Mouse (Mus musculus) kidney, postnatal 14 days (tissue): ENCODE data around the gene 1700066M21Rik.

Source experiments
- DNase-seq: peaks from one replicate; pipeline ENCODE4 v3.0.0; 2022; ENCODE audit warnings: mixed read lengths

The 1700066M21Rik gene

GRCm38 (mm10) chr1:57377376-57378341 is at the start of gene 1700066M21Rik:
TSS of gene 1700066M21Rik (plus strand) at chr1:57377620.
- peak; percentile 97 for DNase-seq

DNA sequence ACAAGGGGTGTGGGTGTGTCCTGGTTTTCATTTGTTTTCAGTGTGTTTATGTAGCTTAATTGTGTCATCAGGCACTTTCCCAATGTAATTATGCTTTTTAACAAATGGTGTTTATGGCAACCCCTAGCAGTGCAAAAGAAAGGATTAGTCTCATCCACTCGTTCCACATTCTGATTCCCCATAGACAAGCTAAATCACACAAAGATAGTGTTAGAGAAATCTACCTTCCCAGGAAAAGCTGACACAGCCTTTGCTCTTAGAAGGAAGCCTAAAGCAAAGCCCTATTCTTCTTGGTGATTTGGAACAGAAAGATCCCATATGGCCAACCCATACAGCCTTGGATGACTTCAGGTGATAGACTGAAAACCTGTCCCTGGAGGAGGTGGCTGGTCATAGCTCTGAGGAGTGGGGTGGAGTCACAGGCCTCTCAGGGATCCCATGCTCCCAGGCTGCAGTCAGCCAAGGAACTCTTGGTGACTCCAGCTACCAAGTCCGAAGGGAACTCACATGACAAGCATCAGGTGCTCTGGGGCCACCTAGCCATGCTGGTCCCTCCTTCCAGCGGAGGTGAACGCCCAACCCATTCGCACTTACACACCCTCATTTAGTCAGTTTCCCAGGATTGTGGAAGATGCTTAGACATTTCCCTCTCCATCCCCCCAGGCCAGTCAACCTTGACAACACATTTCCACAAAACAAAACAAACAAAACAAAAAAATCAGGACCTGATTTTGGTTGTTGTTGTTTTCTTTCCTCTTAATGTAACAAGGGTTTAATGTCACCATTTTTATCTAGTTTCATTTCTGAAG is 47.9 kb upstream of the 1700066M21Rik start:
- no peak for DNase-seq

DNA sequence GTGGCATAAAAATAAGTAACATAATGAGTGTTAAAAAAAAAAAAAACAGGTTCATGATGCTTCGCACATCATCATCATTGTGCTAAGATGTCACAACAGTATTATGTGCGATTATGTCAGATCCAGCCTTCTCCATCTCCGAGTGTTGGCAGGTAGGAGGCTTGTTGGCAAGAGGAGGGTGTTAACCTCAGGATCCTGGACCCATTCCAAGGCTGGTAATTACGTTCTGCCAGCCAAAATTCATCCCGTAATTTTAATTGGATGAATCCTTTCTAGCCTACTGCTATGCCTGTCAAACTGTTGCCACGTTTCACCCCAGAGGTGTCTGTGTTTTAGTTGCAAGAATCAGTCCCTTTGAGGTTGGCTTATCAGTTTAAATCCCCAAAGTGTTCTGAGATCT is 47.2 kb upstream of the 1700066M21Rik start:
- no peak for DNase-seq

GRCm38 (mm10) chr1:57332040-57332439 is 45.4 kb upstream of the 1700066M21Rik start:
- DNase-seq: no peak

- DNase-seq: peak; percentile 34
Observed at GRCm38 (mm10) chr1:57333550-57334213, 43.7 kb upstream of the 1700066M21Rik start.

DNA sequence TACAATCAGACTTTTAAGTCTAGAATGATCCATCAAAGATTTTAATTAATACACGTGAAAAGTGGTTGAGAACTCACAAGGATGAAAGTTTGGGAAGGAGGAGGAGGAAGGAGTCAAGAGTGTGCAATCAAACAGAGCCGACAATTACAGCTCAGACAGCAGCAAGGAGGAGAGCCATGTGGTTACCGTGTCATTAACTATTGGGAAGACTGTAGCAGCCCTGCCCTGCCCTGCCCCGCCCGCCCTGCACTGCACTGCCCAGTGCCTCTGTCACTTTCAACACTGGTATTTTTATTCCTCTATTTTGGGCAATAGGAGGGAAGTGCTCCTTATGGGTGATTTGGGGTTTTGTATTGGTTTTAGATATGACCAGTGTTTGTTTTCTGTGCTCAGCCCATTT is 42.2 kb upstream of the 1700066M21Rik start:
- no peak for DNase-seq

GRCm38 (mm10) chr1:57339156-57339796 is 38.1 kb upstream of the 1700066M21Rik start:
- no peak for DNase-seq

- DNase-seq: no peak
Observed at GRCm38 (mm10) chr1:57341197-57341596, 36.2 kb upstream of the 1700066M21Rik start.

DNA sequence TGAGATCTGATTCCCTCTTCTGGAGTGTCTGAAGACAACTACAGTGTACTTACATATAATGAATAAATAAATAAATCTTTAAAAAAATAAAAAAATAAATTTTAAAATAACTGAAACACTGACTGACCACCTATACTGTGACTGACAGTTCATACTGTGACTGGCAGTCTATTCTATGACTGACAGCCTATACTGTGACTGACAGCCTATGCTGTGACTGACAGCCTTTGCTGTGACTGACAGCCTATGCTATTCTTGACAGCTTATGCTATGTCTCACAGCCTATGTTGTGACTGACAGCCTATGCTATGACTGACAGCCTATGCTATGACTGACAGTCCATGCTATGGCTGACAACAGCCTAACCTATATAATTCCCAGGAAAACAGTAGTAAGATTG is 29.9 kb upstream of the 1700066M21Rik start:
- no peak for DNase-seq

GRCm38 (mm10) chr1:57351941-57352340 is 25.5 kb upstream of the 1700066M21Rik start:
- no peak for DNase-seq

DNA sequence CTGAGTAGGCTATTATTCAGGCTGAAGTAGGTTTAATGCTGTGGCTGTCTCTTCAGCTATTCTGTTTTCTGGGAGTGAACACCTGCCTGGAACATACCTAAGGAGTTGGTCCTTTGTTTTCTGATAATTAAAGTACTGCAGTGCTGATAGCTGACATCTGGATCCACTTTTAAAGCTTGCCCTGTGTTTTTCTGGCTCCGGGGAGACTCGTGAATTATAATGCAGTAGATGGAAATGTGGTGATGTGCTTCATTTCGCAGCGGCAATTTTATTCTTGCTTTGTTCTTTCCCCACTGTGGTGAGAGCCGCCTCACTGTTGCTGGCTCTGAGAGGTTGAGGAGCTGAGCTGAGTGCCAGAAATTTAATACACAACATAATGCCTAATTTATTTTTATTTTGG is 18.9 kb upstream of the 1700066M21Rik start:
- DNase-seq: no peak

DNA sequence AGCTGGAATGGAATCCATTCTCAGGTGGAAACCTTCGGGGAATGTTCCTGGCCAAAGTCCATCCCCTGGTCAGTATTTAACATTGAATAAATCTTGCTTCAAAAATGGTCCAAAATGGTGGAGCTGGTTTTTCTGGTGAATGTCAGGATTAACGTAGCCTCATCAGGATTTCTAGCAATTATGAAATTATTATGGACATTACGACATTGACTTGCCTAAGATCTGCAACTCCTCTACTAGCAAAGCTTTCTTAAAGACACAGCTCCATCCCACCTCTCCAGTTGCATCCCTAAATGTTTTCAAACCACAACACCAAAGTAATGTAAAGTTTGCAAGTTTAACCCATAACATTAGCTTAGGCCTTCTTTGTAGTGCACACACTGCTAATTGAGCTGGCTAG is 10.0 kb upstream of the 1700066M21Rik start:
- DNase-seq: no peak

GRCm38 (mm10) chr1:57369111-57369510 is 8.3 kb upstream of the 1700066M21Rik start:
- DNase-seq: no peak

DNA sequence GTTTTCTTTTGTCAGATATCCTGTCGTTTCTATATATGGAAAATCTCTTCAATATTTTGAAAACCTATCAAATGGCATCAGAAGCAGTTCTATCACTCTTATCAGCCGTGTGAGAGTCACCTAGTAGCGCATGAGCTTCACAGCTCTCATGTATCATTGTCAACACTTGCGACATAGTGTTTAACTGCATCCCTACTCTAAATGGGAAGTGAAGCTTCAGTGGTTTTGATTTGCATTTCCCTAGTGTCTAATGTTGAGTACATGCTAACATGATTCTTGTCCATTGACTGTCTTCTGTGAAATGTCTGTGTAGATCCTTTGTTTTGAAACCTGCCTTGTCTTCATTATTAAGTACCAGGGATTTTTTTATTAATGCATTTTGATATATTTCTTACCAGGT is 7.0 kb upstream of the 1700066M21Rik start:
- DNase-seq: no peak

GRCm38 (mm10) chr1:57375276-57375675 is 2.1 kb upstream of the 1700066M21Rik start:
- no peak for DNase-seq

GRCm38 (mm10) chr1:57376806-57377205 is 614 bp upstream of the 1700066M21Rik start:
- DNase-seq: no peak

- DNase-seq: no peak
Observed at GRCm38 (mm10) chr1:57386519-57386918, 9.1 kb downstream of the 1700066M21Rik start.

GRCm38 (mm10) chr1:57387876-57388275 is 10.5 kb downstream of the 1700066M21Rik start:
- no peak for DNase-seq

DNA sequence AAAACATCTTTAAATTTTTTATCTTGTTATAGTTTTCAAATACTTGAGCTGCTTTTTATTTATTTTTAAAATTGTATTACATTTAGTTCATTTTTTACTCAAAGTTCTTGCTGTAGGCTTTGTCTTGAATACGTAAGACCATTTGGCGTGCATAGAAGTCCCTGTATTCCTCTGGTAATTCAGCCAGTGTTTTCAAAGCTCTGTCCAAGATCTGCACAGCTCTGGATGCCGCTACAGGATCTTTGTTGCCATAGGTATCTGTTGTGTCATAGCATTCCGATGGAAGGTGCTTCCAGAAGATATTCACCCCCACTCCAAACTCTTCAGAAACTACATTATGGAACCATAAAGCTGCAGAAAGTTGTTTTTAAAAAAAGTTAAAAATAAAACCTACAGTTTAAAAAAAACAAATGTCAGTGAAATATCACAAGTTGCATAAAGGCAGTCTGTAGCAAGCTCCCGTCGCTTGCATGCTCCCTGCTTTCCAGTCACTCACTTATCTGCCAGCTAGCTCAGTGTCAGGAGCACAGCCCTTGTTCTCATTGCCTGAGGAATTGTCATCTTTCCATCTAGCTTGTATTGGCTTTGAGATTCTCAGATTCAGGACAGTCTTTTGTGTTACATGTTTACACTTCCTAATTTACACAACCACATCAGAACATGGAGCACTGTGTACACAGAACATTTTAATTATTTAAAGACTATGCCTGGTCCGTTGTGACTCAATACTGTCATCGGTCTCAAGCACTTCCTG is 11.2 kb downstream of the 1700066M21Rik start:
- no peak for DNase-seq

DNA sequence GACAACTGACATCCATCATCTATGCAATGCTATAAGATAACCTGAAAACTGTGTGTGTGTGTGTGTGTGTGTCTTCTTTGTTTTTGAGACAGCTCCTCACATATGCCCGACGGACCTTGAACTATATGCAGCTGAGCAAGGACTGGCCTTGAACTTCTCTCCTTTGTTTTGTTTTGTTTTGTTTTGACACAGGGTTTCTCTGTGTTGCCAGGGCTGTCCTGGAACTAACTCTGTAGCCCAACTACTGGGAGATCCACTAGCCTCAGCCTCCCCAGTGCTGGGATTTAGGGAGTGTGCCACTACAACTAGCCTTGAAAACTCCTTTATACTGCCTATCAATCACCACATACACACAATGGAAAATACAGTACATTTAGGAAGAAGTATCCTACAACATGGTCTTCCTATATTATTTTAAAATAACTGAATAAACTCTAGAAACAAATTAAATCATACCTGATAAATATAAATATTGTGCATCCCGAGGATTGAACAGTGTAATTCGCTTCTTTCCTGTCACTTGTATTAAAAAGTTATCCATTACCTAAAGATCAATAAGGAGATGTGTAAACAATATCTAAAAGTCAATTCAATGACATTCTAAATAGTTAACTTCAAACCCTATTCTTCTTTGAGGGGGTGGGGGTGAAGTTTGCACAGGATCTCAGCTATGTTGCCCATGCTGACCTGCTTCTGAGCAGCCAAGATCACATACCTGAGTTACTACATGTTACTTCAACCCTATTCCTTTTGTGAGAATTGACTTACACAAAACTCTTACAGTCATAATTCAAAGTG is 13.8 kb downstream of the 1700066M21Rik start:
- DNase-seq: no peak

DNA sequence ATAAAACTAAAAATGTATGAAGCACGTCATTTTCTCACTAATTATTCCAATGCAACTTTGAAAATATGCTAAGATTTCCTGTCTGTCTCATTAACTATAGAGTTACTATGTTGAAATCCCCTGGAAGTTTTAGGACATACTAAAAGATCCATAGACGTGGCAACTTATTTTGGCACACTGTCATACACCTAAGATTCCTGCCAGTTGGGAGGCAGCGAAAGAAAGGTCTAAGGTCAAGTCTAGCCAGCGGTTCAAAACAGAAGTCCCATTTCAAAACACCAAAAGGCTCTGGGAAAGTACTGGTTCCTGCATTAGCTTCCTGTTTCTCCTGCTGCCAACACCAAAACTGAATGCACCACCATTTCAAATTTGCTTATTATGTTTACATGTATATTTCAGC is 15.0 kb downstream of the 1700066M21Rik start:
- DNase-seq: no peak
